Mouse (Mus musculus): ENCODE measurements around the gene Trim26. TPM values are rescaled to one million over a fixed set of nuclear protein-coding genes. Genes with fewer than 3 reads are reported as not detected.

The Trim26 gene
- polyA plus RNA-seq, 1 experiment from 2014 or later = 45.3 TPM

DNA sequence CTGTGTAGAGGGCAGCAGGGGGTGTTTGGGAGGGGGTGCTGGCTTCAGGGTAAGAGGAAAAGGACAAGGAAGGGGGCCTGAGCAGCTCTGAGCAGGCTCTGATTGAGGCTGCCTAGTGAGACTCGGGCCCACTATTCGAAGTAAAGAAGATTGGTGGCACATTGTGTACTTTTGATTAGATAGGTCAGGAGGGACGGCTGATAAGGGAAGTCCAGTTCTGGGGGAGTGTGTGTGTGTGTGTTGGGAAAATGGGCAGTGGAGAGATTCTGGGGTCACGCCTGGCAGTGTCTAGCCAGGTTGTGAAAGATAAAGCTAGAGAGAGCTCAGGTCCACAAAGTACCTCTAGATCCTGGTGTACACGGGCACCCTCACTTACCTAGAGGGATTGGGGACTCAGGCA, 14.7 kb downstream of the Trim26 start:
- H3K36me3 ChIP-seq = peaks cover 63% of the 10 kb centered on the region
- WGBS = 89% methylated on average over 5 of the region's 5 CpGs
- H3K27ac ChIP-seq (replicated peaks) = no peak overlapping the region
- no peaks in the 10 kb centered on the region for H3K27me3 ChIP-seq
- ATAC-seq (ENCODE audit: insufficient number of reproducible peaks, low FRiP score, low TSS enrichment, low read depth) = no peak
- H3K4me1 ChIP-seq = no peaks in the 10 kb centered on the region
- H3K9me3 ChIP-seq (replicated peaks) = no peaks in the 10 kb centered on the region
- no peak overlapping the region for H3K4me3 ChIP-seq (replicated peaks)
- H3K9ac ChIP-seq = no peak overlapping the region
- H3K4me2 ChIP-seq (replicated peaks) = no peak overlapping the region

DNA sequence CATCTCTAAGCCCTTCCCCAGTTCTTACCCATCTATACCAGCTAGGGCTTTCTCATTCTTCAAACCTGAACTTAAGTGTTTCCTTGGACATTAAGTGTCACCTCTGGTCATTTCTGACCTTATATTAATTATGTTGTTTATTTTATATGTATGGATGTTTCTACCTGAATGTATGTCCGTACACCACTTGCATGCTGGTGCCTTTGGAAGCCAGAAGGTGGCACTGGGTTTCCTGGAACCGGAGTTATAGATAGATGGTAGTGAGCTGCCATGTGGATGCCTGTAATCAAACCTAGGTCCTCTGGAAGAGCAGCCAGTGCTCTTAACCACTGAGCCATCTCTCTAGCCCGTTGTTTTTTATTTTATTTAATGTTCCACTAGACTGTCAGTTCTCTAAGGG, 18.6 kb downstream of the Trim26 start:
- H3K4me2 ChIP-seq (replicated peaks) = no peak overlapping the region
- H3K27ac ChIP-seq (replicated peaks) = no peak overlapping the region
- ATAC-seq (ENCODE audit: insufficient number of reproducible peaks, low FRiP score, low TSS enrichment, low read depth) = no peak
- WGBS = 95% methylated on average over 3 of the region's 3 CpGs
- H3K9me3 ChIP-seq (replicated peaks) = no peaks in the 10 kb centered on the region
- no peaks in the 10 kb centered on the region for H3K4me1 ChIP-seq
- no peak overlapping the region for H3K9ac ChIP-seq
- no peaks in the 10 kb centered on the region for H3K27me3 ChIP-seq
- H3K36me3 ChIP-seq = peaks cover 83% of the 10 kb centered on the region
- H3K4me3 ChIP-seq (replicated peaks) = no peak overlapping the region

DNA sequence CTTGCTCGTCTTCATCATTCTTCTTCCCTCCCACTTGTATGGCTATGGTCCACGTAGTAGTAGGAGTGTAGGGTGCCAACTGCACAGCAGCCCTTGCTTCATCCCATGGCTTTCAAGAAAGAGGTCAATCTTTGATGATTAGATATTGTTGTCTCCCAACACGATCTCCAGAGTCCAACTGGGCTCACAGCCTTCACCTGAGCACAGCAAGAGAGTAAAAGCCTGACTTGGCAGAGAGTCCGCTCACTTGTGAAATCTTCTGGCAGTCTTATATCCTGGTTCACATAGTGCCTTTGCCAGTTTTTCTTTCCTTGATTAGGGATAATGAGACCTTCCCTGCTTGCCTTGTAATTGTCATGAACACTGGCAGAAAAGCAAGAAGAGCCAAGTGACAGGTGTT, 19.3 kb downstream of the Trim26 start:
- H3K9me3 ChIP-seq (replicated peaks) = no peaks in the 10 kb centered on the region
- H3K4me1 ChIP-seq = no peaks in the 10 kb centered on the region
- no peak overlapping the region for H3K4me2 ChIP-seq (replicated peaks)
- ATAC-seq (ENCODE audit: insufficient number of reproducible peaks, low FRiP score, low TSS enrichment, low read depth) = no peak
- 93% methylated on average over 4 of the region's 4 CpGs for WGBS
- H3K27ac ChIP-seq (replicated peaks) = no peak overlapping the region
- no peak overlapping the region for H3K4me3 ChIP-seq (replicated peaks)
- peaks cover 77% of the 10 kb centered on the region for H3K36me3 ChIP-seq
- H3K27me3 ChIP-seq = no peaks in the 10 kb centered on the region
- H3K9ac ChIP-seq = no peak overlapping the region

DNA sequence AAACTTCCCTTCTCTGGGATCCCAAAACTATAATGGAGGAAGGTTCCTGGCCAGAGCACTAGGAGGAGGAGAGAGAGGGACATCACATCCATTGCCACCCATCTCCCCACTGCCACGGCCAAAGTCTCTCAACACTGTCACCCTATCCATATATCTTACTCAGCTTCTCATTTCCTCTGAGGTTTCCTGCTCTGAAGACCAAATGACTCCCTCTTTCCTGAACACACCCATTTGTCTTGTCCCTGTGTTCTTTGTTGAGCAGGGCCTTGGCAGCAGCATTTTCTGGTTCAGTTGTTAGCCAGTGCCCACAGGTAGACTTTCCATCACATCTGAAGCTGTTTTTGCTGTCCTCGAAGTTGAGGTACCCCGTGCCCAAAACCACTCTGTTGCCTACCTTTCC, 21.2 kb downstream of the Trim26 start:
- Histone ChIP-seq H3K27me3 (no peaks in the 10 kb centered on the region), H3K9me3 (replicated peaks) (no peaks in the 10 kb centered on the region), H3K27ac (replicated peaks) (no peak overlapping the region), H3K4me1 (no peaks in the 10 kb centered on the region), H3K9ac (no peak overlapping the region), H3K4me3 (replicated peaks) (no peak overlapping the region), H3K36me3 (peaks cover 59% of the 10 kb centered on the region), H3K4me2 (replicated peaks) (no peak overlapping the region)
- ATAC-seq (ENCODE audit: insufficient number of reproducible peaks, low FRiP score, low TSS enrichment, low read depth) = no peak
- WGBS = 95% methylated on average over 3 of the region's 3 CpGs

DNA sequence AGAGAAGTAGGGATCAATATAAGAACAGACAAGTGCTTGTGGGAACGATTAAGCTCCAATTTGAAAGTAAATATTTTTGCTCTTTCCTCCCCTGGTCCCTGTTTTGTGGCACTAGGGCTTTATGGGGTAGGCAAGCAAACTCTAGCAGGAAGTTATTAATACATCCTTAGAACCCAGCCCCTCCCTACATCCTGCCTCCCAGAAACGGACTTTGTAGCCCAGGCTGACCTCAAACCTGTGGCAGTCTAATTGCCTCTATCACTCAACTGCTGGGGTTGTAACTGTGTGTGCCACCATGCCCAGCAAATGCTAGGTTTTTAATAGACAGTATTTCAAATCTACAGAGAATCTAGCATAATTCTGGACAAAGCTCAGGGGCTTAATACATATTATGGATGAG, 24.7 kb downstream of the Trim26 start:
- H3K36me3 ChIP-seq = peaks cover 27% of the 10 kb centered on the region
- no peak overlapping the region for H3K9ac ChIP-seq
- no peak for ATAC-seq (ENCODE audit: insufficient number of reproducible peaks, low FRiP score, low TSS enrichment, low read depth)
- 49% methylated on average over 2 of the region's 2 CpGs for WGBS
- no peak overlapping the region for H3K4me2 ChIP-seq (replicated peaks)
- H3K4me1 ChIP-seq = peaks cover under 1% of the 10 kb centered on the region; the same call in 1 of the 2 replicates
- H3K27ac ChIP-seq (replicated peaks) = no peak overlapping the region
- peaks cover 12% of the 10 kb centered on the region for H3K27me3 ChIP-seq
- no peaks in the 10 kb centered on the region for H3K9me3 ChIP-seq (replicated peaks)
- no peak overlapping the region for H3K4me3 ChIP-seq (replicated peaks)

DNA sequence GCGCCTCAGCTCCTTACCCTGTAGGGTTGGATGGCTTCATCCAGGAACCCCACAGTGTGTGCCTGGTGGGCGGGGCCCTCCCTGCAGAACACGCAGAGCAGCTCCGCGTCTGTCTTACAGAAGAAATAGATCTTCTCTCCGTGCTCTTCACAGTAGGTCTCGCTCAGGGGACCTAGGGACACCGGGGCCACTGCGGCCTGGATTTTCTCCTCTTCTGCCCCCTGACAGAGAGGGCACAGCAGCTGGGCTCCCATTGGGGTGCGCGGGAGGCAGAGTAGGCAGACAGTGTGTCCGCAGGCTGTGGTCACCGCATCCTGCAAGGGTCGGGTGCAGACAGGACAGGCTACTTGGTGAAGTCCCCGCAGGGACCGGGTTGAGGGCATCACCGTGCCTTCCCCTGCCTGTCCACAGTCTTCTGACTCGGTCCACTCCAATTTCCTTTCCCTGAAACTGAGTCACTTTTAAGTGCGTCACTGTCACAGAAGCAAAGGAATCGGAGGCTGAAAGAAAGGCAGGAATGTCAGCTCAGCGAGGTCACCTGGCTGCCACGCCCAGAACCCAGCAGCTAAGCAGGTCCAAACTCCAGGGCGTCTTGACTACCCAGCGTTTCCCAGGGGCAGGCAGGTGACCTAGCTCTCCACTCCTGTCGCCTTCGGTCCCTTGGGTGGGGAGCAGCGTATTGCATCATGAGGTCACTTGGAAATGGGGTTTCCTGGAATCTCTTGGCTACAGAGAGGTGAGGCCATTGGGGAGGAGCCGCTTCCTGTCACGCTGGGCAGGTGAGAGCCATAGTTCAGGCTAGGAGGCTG, 30.0 kb downstream of the Trim26 start, which contains the start of gene Trim15:
TSS of gene Trim15 (minus strand) at position 492 of the 809 bp plus-strand sequence.
- H3K4me1 ChIP-seq = peaks cover 6% of the 10 kb centered on the region
- no peak within 1 kb of the TSS for H3K27ac ChIP-seq (replicated peaks)
- H3K9ac ChIP-seq = no peak within 1 kb of the TSS
- H3K36me3 ChIP-seq = no peaks in the 10 kb centered on the region
- H3K4me3 ChIP-seq (replicated peaks) = no peak within 1 kb of the TSS
- H3K9me3 ChIP-seq (replicated peaks) = no peaks in the 10 kb centered on the region
- ATAC-seq (ENCODE audit: insufficient number of reproducible peaks, low FRiP score, low TSS enrichment, low read depth) = no peak
- H3K4me2 ChIP-seq (replicated peaks) = peak within 1 kb of the TSS; percentile 26; the same call in 1 of the 2 replicates
- peaks cover 23% of the 10 kb centered on the region for H3K27me3 ChIP-seq
- WGBS = 11% methylated on average over 29 of the region's 29 CpGs

DNA sequence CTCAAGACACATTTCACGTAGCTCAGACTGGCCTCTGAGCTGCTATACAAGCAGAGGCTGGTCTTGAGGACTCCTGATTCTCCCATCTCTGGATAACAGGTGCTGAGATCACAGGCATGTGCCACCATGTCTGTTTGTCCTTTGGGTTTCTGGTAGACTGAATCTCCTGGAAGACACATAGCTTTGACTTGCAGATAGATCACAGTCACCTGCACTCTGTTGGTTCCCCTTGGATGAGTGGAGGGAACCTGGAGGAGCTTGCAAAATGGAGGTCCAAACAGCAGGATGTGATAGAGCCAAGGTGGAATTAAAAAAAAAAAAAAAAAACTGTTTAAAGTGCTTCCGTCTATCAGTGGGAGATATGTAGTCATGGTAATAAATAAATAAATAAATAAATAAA, 31.9 kb downstream of the Trim26 start:
- Histone ChIP-seq H3K36me3 (no peaks in the 10 kb centered on the region), H3K9ac (no peak overlapping the region), H3K27ac (replicated peaks) (no peak overlapping the region), H3K9me3 (replicated peaks) (no peaks in the 10 kb centered on the region), H3K27me3 (peaks cover 23% of the 10 kb centered on the region), H3K4me3 (replicated peaks) (no peak overlapping the region), H3K4me2 (replicated peaks) (no peak overlapping the region), H3K4me1 (peaks cover 6% of the 10 kb centered on the region)
- WGBS = 80% methylated on average over 2 of the region's 2 CpGs
- ATAC-seq (ENCODE audit: insufficient number of reproducible peaks, low FRiP score, low TSS enrichment, low read depth) = no peak

DNA sequence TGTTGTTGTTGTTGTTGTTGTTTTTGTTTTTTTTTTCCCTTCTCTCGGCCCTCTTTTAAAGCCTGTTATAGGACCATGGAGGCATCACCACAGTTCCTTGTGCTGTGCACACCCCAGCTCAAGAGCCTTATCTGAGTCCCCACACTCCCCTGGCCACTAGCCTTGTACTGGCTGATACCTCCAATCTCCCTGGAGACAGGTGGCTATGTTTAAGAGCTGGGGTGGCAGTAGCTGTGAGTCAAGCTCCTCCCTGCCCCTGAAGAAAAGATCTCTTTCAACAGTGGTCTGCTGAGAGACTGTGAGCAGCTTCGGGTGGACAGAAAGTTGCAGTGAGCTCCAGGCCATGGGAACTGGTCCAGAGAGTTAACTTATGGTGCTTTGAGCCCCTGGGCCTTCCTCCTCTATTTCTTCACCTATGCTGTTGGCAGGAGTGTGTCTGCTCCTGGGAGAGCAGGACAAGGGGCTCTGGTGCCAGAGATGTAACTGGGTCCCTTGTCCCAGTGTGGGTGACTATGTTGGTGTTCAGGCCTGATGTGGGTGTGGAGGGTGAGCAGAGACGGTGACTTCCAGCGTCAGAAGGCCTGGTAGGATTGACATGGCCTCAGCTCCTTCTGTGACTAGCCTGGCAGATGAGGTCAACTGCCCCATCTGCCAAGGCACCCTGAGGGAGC, 32.5 kb downstream of the Trim26 start, which contains the start of gene Trim10:
TSS of gene Trim10 (plus strand) at position 291 of the 671 bp plus-strand sequence.
- H3K9ac ChIP-seq = no peak within 1 kb of the TSS

DNA sequence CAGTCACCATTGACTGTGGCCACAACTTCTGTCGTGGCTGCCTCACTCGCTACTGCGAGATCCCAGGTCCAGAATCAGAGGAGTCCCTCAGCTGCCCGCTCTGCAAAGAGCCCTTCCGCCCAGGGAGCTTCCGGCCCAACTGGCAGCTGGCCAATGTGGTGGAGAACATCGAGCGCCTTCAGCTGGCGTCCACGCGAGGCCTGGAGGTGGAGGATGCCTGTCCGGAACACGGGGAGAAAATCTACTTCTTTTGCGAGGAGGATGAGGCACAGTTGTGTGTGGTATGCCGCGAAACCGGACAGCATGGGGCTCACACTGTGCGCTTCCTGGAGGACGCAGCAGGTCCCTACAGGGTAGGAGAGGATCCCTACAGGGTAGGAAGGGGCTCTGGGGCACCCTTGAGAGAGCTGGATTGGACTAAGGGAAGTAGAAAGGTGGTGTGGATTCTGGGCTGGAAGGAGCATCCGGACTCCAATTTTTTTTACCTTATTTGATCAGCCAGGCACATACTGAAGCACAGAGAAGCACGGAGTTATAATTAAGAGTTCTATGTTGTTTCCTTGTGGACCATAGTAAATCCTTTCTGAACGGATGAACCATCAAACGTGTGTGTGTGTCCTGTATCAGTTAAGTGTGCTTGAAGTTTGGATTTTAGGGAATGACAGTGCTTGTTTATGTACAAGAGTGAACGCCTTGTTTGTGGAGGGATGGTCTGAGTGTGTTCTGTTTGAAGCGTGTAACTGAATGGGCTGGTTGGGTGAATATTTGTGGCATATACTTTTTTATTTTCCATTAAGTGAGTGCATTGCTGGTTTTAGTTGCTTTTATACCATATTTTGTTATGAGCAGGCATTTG, 33.2 kb downstream of the Trim26 start:
- no peak overlapping the region for H3K27ac ChIP-seq (replicated peaks)
- no peak overlapping the region for H3K4me2 ChIP-seq (replicated peaks)
- no peak for ATAC-seq (ENCODE audit: insufficient number of reproducible peaks, low FRiP score, low TSS enrichment, low read depth)
- no peak overlapping the region for H3K9ac ChIP-seq
- 76% methylated on average over 25 of the region's 25 CpGs for whole genome bisulfite sequencing
- H3K4me3 ChIP-seq (replicated peaks) = no peak overlapping the region
- no peaks in the 10 kb centered on the region for H3K36me3 ChIP-seq
- H3K9me3 ChIP-seq (replicated peaks) = no peaks in the 10 kb centered on the region
- H3K4me1 ChIP-seq = peaks cover 6% of the 10 kb centered on the region
- H3K27me3 ChIP-seq = peaks cover 18% of the 10 kb centered on the region

More for the DNA sequence above, 32.5 kb downstream of the Trim26 start, which contains the start of gene Trim10:
- WGBS = 77% methylated on average over 4 of the region's 4 CpGs
- no peak within 1 kb of the TSS for H3K4me3 ChIP-seq (replicated peaks)
- H3K27ac ChIP-seq (replicated peaks) = no peak within 1 kb of the TSS
- no peaks in the 10 kb centered on the region for H3K9me3 ChIP-seq (replicated peaks)
- no peak within 1 kb of the TSS for H3K4me2 ChIP-seq (replicated peaks)
- H3K36me3 ChIP-seq = no peaks in the 10 kb centered on the region
- H3K27me3 ChIP-seq = peaks cover 20% of the 10 kb centered on the region
- peaks cover 6% of the 10 kb centered on the region for H3K4me1 ChIP-seq
- ATAC-seq (ENCODE audit: insufficient number of reproducible peaks, low FRiP score, low TSS enrichment, low read depth) = no peak

DNA sequence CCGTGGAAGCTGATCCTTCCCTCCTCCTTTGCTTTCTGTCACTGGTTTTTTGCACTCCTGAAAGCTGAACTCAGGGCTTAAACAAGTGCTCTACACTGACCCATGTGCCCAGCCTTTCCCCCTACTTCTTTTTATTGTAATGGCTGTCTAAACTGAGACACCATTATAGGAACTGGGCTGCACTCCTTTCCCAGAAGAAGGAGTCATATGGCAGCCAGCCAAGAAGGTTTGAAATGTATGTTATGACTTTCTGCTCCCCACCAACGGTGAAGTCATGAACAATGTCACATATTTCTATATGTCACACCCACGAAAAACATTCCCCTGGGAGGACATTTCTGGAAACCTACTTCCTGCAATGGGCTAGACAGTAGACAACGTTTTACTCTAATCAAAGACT, 37.7 kb downstream of the Trim26 start:
- H3K4me2 ChIP-seq (replicated peaks) = no peak overlapping the region
- ATAC-seq (ENCODE audit: insufficient number of reproducible peaks, low FRiP score, low TSS enrichment, low read depth) = no peak
- H3K4me1 ChIP-seq = no peaks in the 10 kb centered on the region
- H3K9me3 ChIP-seq (replicated peaks) = no peaks in the 10 kb centered on the region
- 44% methylated on average over 4 of the region's 4 CpGs for WGBS
- no peak overlapping the region for H3K9ac ChIP-seq
- H3K27ac ChIP-seq (replicated peaks) = no peak overlapping the region
- H3K36me3 ChIP-seq = no peaks in the 10 kb centered on the region
- no peak overlapping the region for H3K4me3 ChIP-seq (replicated peaks)
- 0 out of 2 replicates have a peak, but pooled peaks cover 2% of the 10 kb centered on the region for H3K27me3 ChIP-seq

DNA sequence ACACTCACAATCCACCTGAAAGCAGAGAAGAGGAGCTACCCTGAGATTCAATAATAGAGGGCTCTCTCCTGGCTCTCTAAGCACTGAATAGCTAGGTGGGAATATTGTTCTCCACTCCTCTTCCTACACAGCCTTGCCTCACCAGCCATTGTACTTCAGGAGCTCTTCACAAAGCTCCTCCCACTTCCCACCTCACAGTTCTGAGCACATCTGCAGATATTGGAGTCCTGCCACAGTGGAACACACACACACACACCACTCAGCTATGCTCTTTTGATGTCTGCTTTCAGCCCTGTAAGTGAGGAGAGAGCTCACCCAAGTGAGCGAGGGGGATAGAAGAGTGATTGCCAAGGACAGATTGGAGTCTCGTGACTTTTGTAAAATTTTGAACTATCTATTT, 46.4 kb downstream of the Trim26 start:
- no peak overlapping the region for H3K27ac ChIP-seq (replicated peaks)
- no peaks in the 10 kb centered on the region for H3K4me1 ChIP-seq
- 64% methylated on average over 2 of the region's 2 CpGs for WGBS
- no peak overlapping the region for H3K9ac ChIP-seq
- H3K27me3 ChIP-seq = no peaks in the 10 kb centered on the region
- ATAC-seq (ENCODE audit: insufficient number of reproducible peaks, low FRiP score, low TSS enrichment, low read depth) = no peak
- no peak overlapping the region for H3K4me2 ChIP-seq (replicated peaks)
- H3K4me3 ChIP-seq (replicated peaks) = no peak overlapping the region
- no peaks in the 10 kb centered on the region for H3K9me3 ChIP-seq (replicated peaks)
- H3K36me3 ChIP-seq = no peaks in the 10 kb centered on the region
